Mouse (Mus musculus) liver, adult 2 months (tissue): ENCODE data around the gene Ndufaf3.
A peak's percentile ranks its signal among the peaks of the same experiment; 100 is the strongest.

Source experiments
- CTCF ChIP-seq: fragments of 200-500 bp; IDR thresholded peaks from 2 replicates; pipeline ENCODE4 v1.5.1; 2011; ENCODE audit warnings: low read depth, low read length, control low read depth
- POLR2A ChIP-seq: fragments of 200-500 bp; IDR thresholded peaks from 2 replicates; pipeline ENCODE4 v1.6.1; 2011; ENCODE audit warnings: low read length, control low read depth; ENCODE audit not compliant: insufficient read depth; ENCODE audit errors: extremely low read depth

GRCm38 (mm10) chr9:108560227-108560841, 6.9 kb downstream of the Ndufaf3 start, which contains the start of gene Impdh2:
- TF ChIP-seq CTCF (0 out of 2 replicates have a peak, but pooled peaks have one; percentile 0), POLR2A (peak; percentile 78)
